15 mouse cellular contexts compared by ENCODE assay signal in genomic region chr16:92708718-92709117, GRCm38 (mm10).
DNase-seq lines count a peak whose midpoint lies in the region; ATAC-seq and TF ChIP-seq lines count a peak whose summit lies in the region.
"Had no signal": no experiment of that assay in that cellular context is flagged by ENCODE, and none has a peak within 500 bp of the region (broad histone marks: within the 10 kb centered on the region; RNA-seq: fewer than 3 reads in every experiment).

No protein-coding gene starts in this region.

- H3K4me3 ChIP-seq in layer of hippocampus, adult 2 months = no peak overlapping the region
- no peak overlapping the region for H3K4me3 ChIP-seq in left cerebral cortex, adult 2 months
- no peak overlapping the region for H3K4me3 ChIP-seq in kidney, embryonic 14.5 days (ENCODE audit: low read length)
- H3K4me3 ChIP-seq: heart, embryonic 13.5 days; neural tube, embryonic 12.5 days had no signal

- no peaks in the 10 kb centered on the region for H3K27me3 ChIP-seq in kidney, embryonic 14.5 days (ENCODE audit: control insufficient read depth, insufficient read depth, low read length)
- H3K27me3 ChIP-seq: megakaryocyte, embryonic 14.5 days had no signal

- WGBS in kidney, embryonic 14.5 days = 66% methylated on average over 4 of the region's 4 CpGs

- DNase-seq in layer of hippocampus, adult 2 months (ENCODE audit: low spot score in 2 of 2) = no peak
- no peak for DNase-seq in layer of hippocampus, adult 11-12 months (ENCODE audit: low spot score)
- DNase-seq in ES-CJ7 (ENCODE audit: low read depth, low spot score) = peak; percentile 33
- no peak for DNase-seq in urinary bladder, postnatal 25 days (ENCODE audit: low spot score)
- no peak for DNase-seq in left cerebral cortex, adult 2 months (ENCODE audit: extremely low spot score in 1 of 2, low spot score in 2 of 2)
- DNase-seq: adrenal gland, adult 8-10 months; kidney, postnatal 25 days; spleen, adult 18-20 months had no signal

- H3K4me2 ChIP-seq in kidney, embryonic 14.5 days (replicated peaks; ENCODE audit: low read depth, low read length) = no peak overlapping the region
- H3K4me2 ChIP-seq: heart, embryonic 13.5 days; hindbrain, embryonic 14.5 days; neural tube, embryonic 12.5 days had no signal

- peak; percentile 38 for TF ChIP-seq CTCF in layer of hippocampus, adult 2 months (conservative IDR thresholded peaks at IDR 0.05)
- TF ChIP-seq CTCF in left cerebral cortex, adult 2 months (IDR thresholded peaks at IDR 0.05) = no peak; the same call in 1 of the 2 replicates

- H3K9ac ChIP-seq in kidney, embryonic 14.5 days (ENCODE audit: low read depth, low read length) = no peak overlapping the region
- H3K9ac ChIP-seq: heart, embryonic 13.5 days; hindbrain, embryonic 14.5 days; neural tube, embryonic 12.5 days had no signal

- no peaks in the 10 kb centered on the region; the same call in 1 of the 2 replicates for H3K4me1 ChIP-seq in kidney, embryonic 14.5 days (ENCODE audit: control insufficient read depth, insufficient read depth, low read length)
- H3K4me1 ChIP-seq: heart, embryonic 13.5 days had no signal

- no peaks in the 10 kb centered on the region for H3K9me3 ChIP-seq in kidney, embryonic 14.5 days (ENCODE audit: control insufficient read depth, low read length)
- H3K9me3 ChIP-seq: heart, embryonic 13.5 days; megakaryocyte, embryonic 14.5 days; neural tube, embryonic 12.5 days had no signal

- H3K27ac ChIP-seq in layer of hippocampus, adult 2 months = no peak overlapping the region
- H3K27ac ChIP-seq in left cerebral cortex, adult 2 months = no peak overlapping the region
- no peak overlapping the region for H3K27ac ChIP-seq in kidney, embryonic 14.5 days (ENCODE audit: low read depth, low read length)
- H3K27ac ChIP-seq: heart, embryonic 13.5 days; hindbrain, embryonic 14.5 days; neural tube, embryonic 12.5 days had no signal

- intact Hi-C loops in left cerebral cortex, adult 2 months (cut with DNase I) = no loop called here

- no peaks in the 10 kb centered on the region for H3K36me3 ChIP-seq in kidney, embryonic 14.5 days (ENCODE audit: control insufficient read depth, insufficient read depth, low read length)
- H3K36me3 ChIP-seq: heart, embryonic 13.5 days; neural tube, embryonic 12.5 days had no signal

- ATAC-seq in common myeloid progenitor, adult 5-6 weeks (replicated peaks; ENCODE audit: low read depth, poor library complexity, severe bottlenecking) = peak; percentile 80
- ATAC-seq in megakaryocyte progenitor cell, adult 5-6 weeks (replicated peaks; ENCODE audit: poor library complexity) = peak; percentile 70
- ATAC-seq in kidney, embryonic 14.5 days (ENCODE audit: low FRiP score, low TSS enrichment) = no peak
